Mouse (Mus musculus): ENCODE measurements around the gene Olfr448. TPM values are rescaled to one million over a fixed set of nuclear protein-coding genes. Genes with fewer than 3 reads are reported as not detected.

The Olfr448 gene
- polyA plus RNA-seq (2017; shearing (Covaris generic)) = not detected

GRCm38 (mm10) chr6:42890141-42890540 lies at the start of gene Olfr448:
Gene Olfr448, plus strand, starts transcription at chr6:42890441.

GRCm38 (mm10) chr6:42908578-42908977 lies 18.3 kb downstream of the Olfr448 start, which contains the start of gene Olfr447:
Gene Olfr447, plus strand, starts transcription at chr6:42908878.

DNA sequence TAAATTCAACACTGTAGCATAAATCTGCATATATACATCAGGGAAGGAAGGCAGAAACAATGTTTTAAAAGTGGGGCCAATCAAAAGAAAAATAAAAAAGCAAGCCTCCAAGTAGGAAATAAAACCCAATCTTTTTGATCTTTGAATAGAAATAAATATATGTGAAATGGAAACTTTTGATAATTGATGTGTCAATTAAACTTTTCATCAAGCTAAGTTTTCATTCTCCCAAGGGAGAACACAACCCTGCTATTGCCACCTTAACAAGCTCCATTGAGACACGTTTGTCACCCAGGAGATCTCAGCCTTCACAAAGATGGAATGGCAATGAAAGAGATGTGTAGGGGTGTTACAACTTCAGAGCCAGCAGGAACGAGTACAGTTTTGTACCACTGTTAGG lies 30.8 kb downstream of the Olfr448 start, which contains the start of gene Olfr446:
Olfr446 (plus strand) TSS at position 301 of the 400 bp plus-strand sequence.

Other genes with a start within 250 kb of the Olfr448 start
- 0.06 TPM for gene Tcaf2, start 245.2 kb upstream of the Olfr448 start, polyA plus RNA-seq (2017; shearing (Covaris generic))
- 0.10 TPM for gene Tcaf1, start 180.4 kb upstream of the Olfr448 start, polyA plus RNA-seq (2017; shearing (Covaris generic))
- gene Olfr453, start 151.1 kb upstream of the Olfr448 start, polyA plus RNA-seq (2017; shearing (Covaris generic)) = not detected
- gene Olfr38, start 134.0 kb upstream of the Olfr448 start, polyA plus RNA-seq (2017; shearing (Covaris generic)) = not detected
- not detected for gene Olfr452, start 105.3 kb upstream of the Olfr448 start, polyA plus RNA-seq (2017; shearing (Covaris generic))
- not detected for gene Olfr450, start 78.5 kb upstream of the Olfr448 start, polyA plus RNA-seq (2017; shearing (Covaris generic))
- not detected for gene Olfr449, start 56.1 kb upstream of the Olfr448 start, polyA plus RNA-seq (2017; shearing (Covaris generic))
- not detected for gene Olfr447, start 18.4 kb downstream of the Olfr448 start, polyA plus RNA-seq (2017; shearing (Covaris generic))
- gene Olfr446, start 30.9 kb downstream of the Olfr448 start, polyA plus RNA-seq (2017; shearing (Covaris generic)) = not detected
- not detected for gene Olfr444, start 58.6 kb downstream of the Olfr448 start, polyA plus RNA-seq (2017; shearing (Covaris generic))
- not detected for gene Olfr441, start 215.9 kb downstream of the Olfr448 start, polyA plus RNA-seq (2017; shearing (Covaris generic))